Mouse (Mus musculus) CH12.LX (cell line): ENCODE results near the gene Hcn3. TPM values are rescaled to one million over a fixed set of nuclear protein-coding genes. Genes with fewer than 3 reads are reported as not detected.

Experiments used
- DNase-seq: peaks from one replicate; pipeline ENCODE4 v3.0.0-alpha.2; 2013; ENCODE audit errors: extremely low read depth
- H3K27ac ChIP-seq: 2 replicates; pipeline ENCODE4 v1.5.1; 2012; ENCODE audit warnings: low read depth, mild to moderate bottlenecking, control low read depth, moderate library complexity; ENCODE audit not compliant: insufficient read depth
- H3K27me3 ChIP-seq: replicated peaks from 2 replicates; pipeline ENCODE3; 2012; ENCODE audit warnings: inconsistent platforms
- H3K36me3 ChIP-seq, 2 experiments: replicated peaks in 1 of 2; 2 replicates each; pipeline versions ENCODE3 to v1.6.1; 2012; ENCODE audit warnings: inconsistent platforms in 1 of 2, low read length in 1 of 2, mild to moderate bottlenecking in 1 of 2, mixed read lengths in 1 of 2, moderate library complexity in 1 of 2; ENCODE audit not compliant: control insufficient read depth in 1 of 2, insufficient read depth in 1 of 2
- H3K4me1 ChIP-seq, 2 experiments: 2 replicates each; pipeline ENCODE4 v1.6.1; 2012; ENCODE audit warnings: inconsistent platforms in 1 of 2, moderate library complexity in 1 of 2; ENCODE audit not compliant: insufficient read depth in 2 of 2, control insufficient read depth in 1 of 2
- H3K4me2 ChIP-seq: 2 replicates; pipeline ENCODE4 v1.6.1; 2012; ENCODE audit warnings: low read depth, mild to moderate bottlenecking, control low read depth; ENCODE audit not compliant: poor library complexity, insufficient read depth, severe bottlenecking
- H3K4me3 ChIP-seq, 3 experiments: fragments of 150-350 bp in 1 of 3; sonication (generic) in 1 of 3; replicated peaks in 1 of 3; 2 replicates each; pipeline versions ENCODE3 to v1.5.1; 2011 to 2012; ENCODE audit warnings: low read depth in 2 of 3, low read length in 2 of 3, mild to moderate bottlenecking in 2 of 3, moderate library complexity in 2 of 3, control low read depth in 1 of 3, improper control_type of control experiment in 1 of 3, inconsistent platforms in 1 of 3, mixed read lengths in 1 of 3; ENCODE audit not compliant: poor library complexity in 1 of 3
- H3K79me2 ChIP-seq: replicated peaks from 2 replicates; pipeline ENCODE4 v1.6.1; 2012; ENCODE audit warnings: mild to moderate bottlenecking, moderate library complexity; ENCODE audit not compliant: control insufficient read depth, poor library complexity, insufficient read depth, severe bottlenecking; ENCODE audit errors: extremely low read depth
- H3K9ac ChIP-seq: 2 replicates; pipeline ENCODE4 v1.6.1; 2012; ENCODE audit warnings: low read depth, mild to moderate bottlenecking, control low read depth, moderate library complexity; ENCODE audit not compliant: insufficient read depth
- H3K9me3 ChIP-seq: replicated peaks from 2 replicates; pipeline ENCODE3; 2012; ENCODE audit warnings: low read length, inconsistent platforms, mixed read lengths
- CHD1 ChIP-seq: IDR thresholded peaks from 2 replicates; pipeline ENCODE4 v1.6.1; 2012; ENCODE audit warnings: low read depth, low read length, improper control_type of control experiment, inconsistent platforms
- CTCF ChIP-seq, 2 experiments: IDR thresholded peaks in 1 of 2; conservative IDR thresholded peaks in 1 of 2; 2 replicates each; pipeline ENCODE4 v1.5.1; 2011 to 2012; ENCODE audit warnings: low read depth in 2 of 2, low read length in 2 of 2, improper control_type of control experiment in 1 of 2, inconsistent platforms in 1 of 2, mild to moderate bottlenecking in 1 of 2, moderate library complexity in 1 of 2
- EP300 ChIP-seq: IDR thresholded peaks from 2 replicates; pipeline ENCODE4 v1.6.1; 2011; ENCODE audit warnings: low read length, improper control_type of control experiment
- ETS1 ChIP-seq: conservative IDR thresholded peaks from 2 replicates; pipeline ENCODE4 v1.6.1; 2012; ENCODE audit warnings: low read depth, mild to moderate bottlenecking, inconsistent platforms, low read length, improper control_type of control experiment, moderate library complexity
- GABPA ChIP-seq: IDR thresholded peaks from 2 replicates; pipeline ENCODE4 v1.6.1; 2012; ENCODE audit warnings: low read depth, low read length, improper control_type of control experiment, inconsistent platforms; ENCODE audit not compliant: insufficient replicate concordance
- HCFC1 ChIP-seq: IDR thresholded peaks from 2 replicates; pipeline ENCODE4 v1.6.1; 2012; ENCODE audit warnings: low read depth, mild to moderate bottlenecking, inconsistent platforms, low read length, improper control_type of control experiment
- JUN ChIP-seq: IDR thresholded peaks from 2 replicates; pipeline ENCODE4 v1.6.1; 2011; ENCODE audit warnings: low read depth, mild to moderate bottlenecking, low read length, improper control_type of control experiment, moderate library complexity; ENCODE audit not compliant: insufficient read depth
- KAT2A ChIP-seq: IDR thresholded peaks from 2 replicates; pipeline ENCODE4 v1.6.1; 2012; ENCODE audit warnings: low read length, improper control_type of control experiment, inconsistent platforms; ENCODE audit not compliant: insufficient replicate concordance
- MAFK ChIP-seq: IDR thresholded peaks from 2 replicates; pipeline ENCODE4 v1.6.1; 2011; ENCODE audit warnings: low read length, improper control_type of control experiment; ENCODE audit not compliant: insufficient replicate concordance
- MAX ChIP-seq: IDR thresholded peaks from 2 replicates; pipeline ENCODE4 v1.6.1; 2011; ENCODE audit warnings: low read length, improper control_type of control experiment
- MAZ ChIP-seq: IDR thresholded peaks from 2 replicates; pipeline ENCODE4 v1.6.1; 2012; ENCODE audit warnings: low read depth, mild to moderate bottlenecking, inconsistent platforms, low read length, improper control_type of control experiment, moderate library complexity
- MXI1 ChIP-seq: IDR thresholded peaks from 2 replicates; pipeline ENCODE4 v1.6.1; 2011; ENCODE audit warnings: mild to moderate bottlenecking, low read depth, low read length, improper control_type of control experiment
- PAX5 ChIP-seq: IDR thresholded peaks from 2 replicates; pipeline ENCODE4 v1.6.1; 2012; ENCODE audit warnings: low read length, inconsistent platforms, mixed read lengths
- POLR2A ChIP-seq: IDR thresholded peaks from 2 replicates; pipeline ENCODE4 v1.6.1; 2011; ENCODE audit warnings: low read depth, mild to moderate bottlenecking, improper control_type of control experiment, low read length
- POLR2AphosphoS2 ChIP-seq: IDR thresholded peaks from 2 replicates; pipeline ENCODE4 v1.6.1; 2011; ENCODE audit warnings: low read depth, low read length, improper control_type of control experiment
- RCOR1 ChIP-seq: conservative IDR thresholded peaks from 2 replicates; pipeline ENCODE4 v1.6.1; 2012; ENCODE audit warnings: low read depth, mild to moderate bottlenecking, inconsistent platforms, low read length, improper control_type of control experiment
- SMC3 ChIP-seq: IDR thresholded peaks from 2 replicates; pipeline ENCODE4 v1.6.1; 2011; ENCODE audit warnings: low read depth, low read length, improper control_type of control experiment
- USF1 ChIP-seq: IDR thresholded peaks from 2 replicates; pipeline ENCODE4 v1.6.1; 2014; ENCODE audit warnings: low read depth, mild to moderate bottlenecking, inconsistent platforms, low read length, improper control_type of control experiment
- ZC3H11A ChIP-seq: IDR thresholded peaks from 2 replicates; pipeline ENCODE4 v1.6.1; 2012; ENCODE audit warnings: low read depth, mild to moderate bottlenecking, inconsistent platforms, low read length, improper control_type of control experiment
- ZKSCAN1 ChIP-seq: IDR thresholded peaks from 2 replicates; pipeline ENCODE4 v1.6.1; 2012; ENCODE audit warnings: low read depth, inconsistent platforms, low read length, improper control_type of control experiment, borderline replicate concordance
- ZMIZ1 ChIP-seq: IDR thresholded peaks from 2 replicates; pipeline ENCODE4 v1.6.1; 2012; ENCODE audit warnings: low read depth, mild to moderate bottlenecking, inconsistent platforms, low read length, improper control_type of control experiment
- dilution Hi-C: fragments of 300-500 bp; cut with MboI; formaldehyde crosslinking; loops from 2 replicates; pipeline ENCODE4 v1.14.3; 2020; ENCODE audit warnings: low sequenced_read_pairs; ENCODE audit not compliant: extremely low pct_unique_long_range_greater_than_20kb, extremely low pct_ligation_motif_present
- in situ Hi-C: fragments of 300-500 bp; cut with MboI; formaldehyde crosslinking; loops from 3 replicates; pipeline ENCODE4 v1.14.3; 2019; ENCODE audit warnings: low sequenced_read_pairs, low pct_ligation_motif_present, low pct_unique_long_range_greater_than_20kb, mixed read lengths
- polyA plus RNA-seq: library from polyadenylated mRNA; unstranded; fragments of >175 nt; gene quantifications from 2 replicates; pipeline ENCODE4 v1.2.1, GENCODE M21; 2012; ENCODE audit warnings: low read depth; ENCODE audit not compliant: insufficient read length
- total RNA-seq, 2 experiments: library from RNA; depleted of rRNA; stranded (reverse); fragments of 300-350 nt in 1 of 2; fragments of >200 nt in 1 of 2; gene quantifications; 2 replicates each; pipeline ENCODE4 v1.2.3; 2012 to 2014

Hcn3 gene
- total and polyA plus RNA-seq, 3 experiments: 1.7 to 3.2 (median 2.0) TPM

DNA sequence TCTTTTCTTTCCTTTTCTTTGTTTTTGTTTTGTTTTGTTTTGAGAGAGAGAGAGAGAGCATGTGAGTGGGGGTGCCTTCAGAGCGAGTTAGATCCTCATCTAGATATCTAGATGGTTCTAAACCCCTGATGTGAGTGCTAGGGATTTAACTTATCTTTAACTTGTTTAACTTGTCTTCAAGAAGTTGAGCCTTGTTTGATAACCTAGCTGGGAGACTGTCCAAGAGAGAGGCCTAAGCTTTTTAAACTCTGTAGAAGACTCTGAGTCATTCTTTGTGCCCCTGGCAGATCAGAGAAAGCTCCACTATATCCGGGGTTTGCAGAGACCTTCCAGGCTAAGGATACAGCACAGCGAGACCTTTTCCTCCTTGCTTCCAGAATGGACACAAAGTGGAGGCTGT, 52.5 kb downstream of the Hcn3 start:
- Histone ChIP-seq H3K4me2 (no peak overlapping the region), H3K4me1 (peaks cover 5 to 42% of the 10 kb centered on the region in 2 experiments; a peak in 3 of 4 replicates), H3K4me3 (no peak overlapping the region), H3K79me2 (no peaks in the 10 kb centered on the region), H3K36me3 (no peaks in the 10 kb centered on the region), H3K27ac (no peak overlapping the region), H3K9me3 (peaks cover 4% of the 10 kb centered on the region), H3K9ac (no peak overlapping the region), H3K27me3 (no peaks in the 10 kb centered on the region)
- in situ Hi-C loops: no loop called here
- DNase-seq: no peak
- dilution Hi-C loops: no loop called here
- TF ChIP-seq KAT2A (no peak), POLR2A (no peak)

GRCm38 (mm10) chr3:89106881-89107280, 53.1 kb downstream of the Hcn3 start:
- peaks cover 4% of the 10 kb centered on the region for H3K9me3 ChIP-seq
- H3K79me2 ChIP-seq: no peaks in the 10 kb centered on the region
- TF ChIP-seq CTCF (conservative IDR thresholded peaks at IDR 0.05 in 1 of 2, IDR thresholded peaks at IDR 0.05 in 1 of 2; ENCODE audit: low read depth in 2 of 2, low read length in 2 of 2): no peak
- TF ChIP-seq POLR2AphosphoS2: no peak
- TF ChIP-seq ZC3H11A: no peak
- no peak for TF ChIP-seq HCFC1
- no peak for TF ChIP-seq MAZ
- TF ChIP-seq ZKSCAN1: no peak
- no peaks in the 10 kb centered on the region for H3K36me3 ChIP-seq
- no peak for DNase-seq
- H3K4me3 ChIP-seq: no peak overlapping the region
- H3K4me2 ChIP-seq: no peak overlapping the region
- H3K27me3 ChIP-seq: no peaks in the 10 kb centered on the region
- in situ Hi-C loops (no loop called here), dilution Hi-C loops (no loop called here)
- no peak overlapping the region for H3K9ac ChIP-seq
- peaks cover 5 to 46% of the 10 kb centered on the region in 2 experiments; a peak in 3 of 4 replicates for H3K4me1 ChIP-seq
- no peak overlapping the region for H3K27ac ChIP-seq

- Histone ChIP-seq H3K27ac (no peak overlapping the region), H3K9ac (no peak overlapping the region), H3K4me1 (peaks cover 9 to 60% of the 10 kb centered on the region in 2 experiments; a peak in 3 of 4 replicates), H3K9me3 (peaks cover 2% of the 10 kb centered on the region), H3K36me3 (peaks cover 8 to 22% of the 10 kb centered on the region in 2 experiments), H3K27me3 (no peaks in the 10 kb centered on the region), H3K79me2 (peaks cover 9% of the 10 kb centered on the region), H3K4me2 (no peak overlapping the region), H3K4me3 (no peak overlapping the region)
- no peak for TF ChIP-seq PAX5
- TF ChIP-seq ZC3H11A: no peak
- no peak for TF ChIP-seq ZMIZ1
- TF ChIP-seq MXI1: no peak
- TF ChIP-seq MAZ: no peak
- TF ChIP-seq SMC3: no peak
- no peak for TF ChIP-seq EP300
- no peak for TF ChIP-seq CHD1
- TF ChIP-seq MAX: no peak
- TF ChIP-seq HCFC1: no peak
- TF ChIP-seq RCOR1: no peak
- no peak for TF ChIP-seq USF1
- no peak for TF ChIP-seq ZKSCAN1
- TF ChIP-seq MAFK: no peak
- TF ChIP-seq ETS1: no peak
- no peak for TF ChIP-seq JUN
- no peak for TF ChIP-seq GABPA
- no peak for TF ChIP-seq KAT2A
- in situ Hi-C loops: no loop called here
- DNase-seq: no peak
- dilution Hi-C loops: no loop called here
These were observed 56.8 kb downstream of the Hcn3 start for GRCm38 (mm10) chr3:89103291-89103595.
